Comparison of ENCODE assay signal across 13 mouse cellular contexts in genomic region chr6:142701161-142701560, GRCm38 (mm10). TPM values are rescaled to one million over a fixed set of nuclear protein-coding genes. Genes with fewer than 3 reads are reported as not detected.
DNase-seq lines count a peak whose midpoint lies in the region; ATAC-seq and TF ChIP-seq lines count a peak whose summit lies in the region.
"Had no signal": no experiment of that assay in that cellular context is flagged by ENCODE, and none has a peak within 500 bp of the region (broad histone marks: within the 10 kb centered on the region; RNA-seq: fewer than 3 reads in every experiment).

No protein-coding gene starts in this region.

- no peaks in the 10 kb centered on the region for H3K36me3 ChIP-seq in liver, embryonic 11.5 days (ENCODE audit: control insufficient read depth, insufficient read depth, low read length)
- no peaks in the 10 kb centered on the region for H3K36me3 ChIP-seq in liver, embryonic 12.5 days
- H3K36me3 ChIP-seq in heart, postnatal 0 days (replicated peaks; ENCODE audit: control insufficient read depth, insufficient read depth, low read length): peaks cover 14% of the 10 kb centered on the region
- no peaks in the 10 kb centered on the region for H3K36me3 ChIP-seq in neural tube, embryonic 15.5 days
- no peaks in the 10 kb centered on the region for H3K36me3 ChIP-seq in forebrain, embryonic 16.5 days (ENCODE audit: control insufficient read depth, insufficient read depth)

- intact Hi-C loops in gastrocnemius, adult 2 months (cut with DNase I): no loop called here
- intact Hi-C loops in gastrocnemius, postnatal 14 days (cut with DNase I; ENCODE audit: low total_unique reads): no loop called here
- intact Hi-C loops in left cerebral cortex, postnatal 36 days (cut with DNase I): no loop called here

- ATAC-seq in liver, embryonic 11.5 days (replicated peaks; ENCODE audit: low FRiP score): no peak
- ATAC-seq in liver, embryonic 12.5 days: no peak
- peak; percentile 9; the same call in 1 of the 2 replicates for ATAC-seq in heart, postnatal 0 days (ENCODE audit: insufficient read depth, low read depth)
- no peak for ATAC-seq in neural tube, embryonic 15.5 days (ENCODE audit: low FRiP score)
- no peak for ATAC-seq in forebrain, embryonic 16.5 days

- TF ChIP-seq CTCF in gastrocnemius, adult 2 months (IDR thresholded peaks at IDR 0.05): no peak
- no peak for TF ChIP-seq CTCF in heart, postnatal 0 days (IDR thresholded peaks at IDR 0.05; ENCODE audit: low read depth)

- H3K27ac ChIP-seq in gastrocnemius, adult 2 months: peak overlapping the region; percentile 98
- no peak overlapping the region for H3K27ac ChIP-seq in liver, embryonic 11.5 days (ENCODE audit: low read depth, low read length)
- no peak overlapping the region for H3K27ac ChIP-seq in liver, embryonic 12.5 days
- peak overlapping the region; percentile 93 for H3K27ac ChIP-seq in heart, postnatal 0 days (ENCODE audit: low read depth)
- H3K27ac ChIP-seq in neural tube, embryonic 15.5 days (replicated peaks): no peak overlapping the region
- H3K27ac ChIP-seq in forebrain, embryonic 16.5 days (ENCODE audit: low read length): no peak overlapping the region

- peaks cover 3% of the 10 kb centered on the region; the same call in 1 of the 2 replicates for H3K27me3 ChIP-seq in liver, embryonic 11.5 days (replicated peaks; ENCODE audit: control insufficient read depth, insufficient read depth, low read length)
- peaks cover 10% of the 10 kb centered on the region for H3K27me3 ChIP-seq in liver, embryonic 12.5 days (replicated peaks)
- no peaks in the 10 kb centered on the region for H3K27me3 ChIP-seq in heart, postnatal 0 days (ENCODE audit: control insufficient read depth, insufficient read depth, low read length)
- 0 out of 2 replicates have a peak, but pooled peaks cover 8% of the 10 kb centered on the region for H3K27me3 ChIP-seq in neural tube, embryonic 15.5 days (replicated peaks)
- H3K27me3 ChIP-seq in forebrain, embryonic 16.5 days (replicated peaks; ENCODE audit: control insufficient read depth, insufficient read depth, low read length): peaks cover 6% of the 10 kb centered on the region; the same call in 1 of the 2 replicates

- H3K4me1 ChIP-seq in liver, embryonic 11.5 days (replicated peaks; ENCODE audit: control insufficient read depth, insufficient read depth, low read length): peaks cover 2% of the 10 kb centered on the region; the same call in 1 of the 2 replicates
- no peaks in the 10 kb centered on the region; the same call in 1 of the 2 replicates for H3K4me1 ChIP-seq in liver, embryonic 12.5 days
- H3K4me1 ChIP-seq in heart, postnatal 0 days (ENCODE audit: control insufficient read depth, insufficient read depth): peaks cover 23% of the 10 kb centered on the region
- peaks cover 10% of the 10 kb centered on the region for H3K4me1 ChIP-seq in neural tube, embryonic 15.5 days
- peaks cover 8% of the 10 kb centered on the region for H3K4me1 ChIP-seq in forebrain, embryonic 16.5 days (replicated peaks; ENCODE audit: control insufficient read depth, insufficient read depth, low read length)

- no peak for TF ChIP-seq EP300 in heart, postnatal 0 days (IDR thresholded peaks at IDR 0.05; ENCODE audit: low read depth)

- H3K4me2 ChIP-seq in liver, embryonic 11.5 days: peak overlapping the region; percentile 66
- H3K4me2 ChIP-seq in liver, embryonic 12.5 days: no peak overlapping the region
- H3K4me2 ChIP-seq in heart, postnatal 0 days (ENCODE audit: low read depth, low read length): peak overlapping the region; percentile 82
- H3K4me2 ChIP-seq in neural tube, embryonic 15.5 days: peak overlapping the region; percentile 88; the same call in 1 of the 2 replicates
- H3K4me2 ChIP-seq in forebrain, embryonic 16.5 days (ENCODE audit: low read length): no peak overlapping the region

- peak; percentile 59 for DNase-seq in gastrocnemius, adult 2 months
- DNase-seq in gastrocnemius, postnatal 14 days: no peak
- no peak for DNase-seq in liver, embryonic 11.5 days (ENCODE audit: low spot score)
- no peak for DNase-seq in heart, postnatal 0 days (ENCODE audit: low spot score)
- DNase-seq in left cerebral cortex, postnatal 36 days (ENCODE audit: low spot score in 2 of 2): no peak
- DNase-seq: adrenal gland, adult 8-10 months; cerebellum, adult 2 months; layer of hippocampus, adult 9-11 months; lung, postnatal 10 days had no signal

- WGBS in liver, embryonic 11.5 days: 67% methylated on average over 13 of the region's 13 CpGs
- 56% methylated on average over 13 of the region's 13 CpGs for WGBS in liver, embryonic 12.5 days (ENCODE audit: insufficient replicate concordance)
- 27% methylated on average over 13 of the region's 13 CpGs for whole genome bisulfite sequencing in heart, postnatal 0 days
- WGBS in neural tube, embryonic 15.5 days: 76% methylated on average over 13 of the region's 13 CpGs
- 74% methylated on average over 13 of the region's 13 CpGs for WGBS in forebrain, embryonic 16.5 days

- H3K9ac ChIP-seq in liver, embryonic 11.5 days (ENCODE audit: low read depth, low read length): no peak overlapping the region
- no peak overlapping the region for H3K9ac ChIP-seq in liver, embryonic 12.5 days
- H3K9ac ChIP-seq in heart, postnatal 0 days (replicated peaks; ENCODE audit: low read depth, low read length): peak overlapping the region; percentile 64
- H3K9ac ChIP-seq in neural tube, embryonic 15.5 days (replicated peaks): no peak overlapping the region
- no peak overlapping the region for H3K9ac ChIP-seq in forebrain, embryonic 16.5 days (replicated peaks; ENCODE audit: low read depth, low read length)

- peak overlapping the region; percentile 77 for H3K4me3 ChIP-seq in gastrocnemius, adult 2 months
- no peak overlapping the region for H3K4me3 ChIP-seq in liver, embryonic 11.5 days (ENCODE audit: low read depth, low read length)
- no peak overlapping the region for H3K4me3 ChIP-seq in liver, embryonic 12.5 days
- peak overlapping the region; percentile 55 for H3K4me3 ChIP-seq in heart, postnatal 0 days (ENCODE audit: low read depth, low read length)
- no peak overlapping the region for H3K4me3 ChIP-seq in neural tube, embryonic 15.5 days (replicated peaks)
- no peak overlapping the region for H3K4me3 ChIP-seq in forebrain, embryonic 16.5 days (replicated peaks; ENCODE audit: low read length)

- H3K9me3 ChIP-seq in liver, embryonic 11.5 days (ENCODE audit: control insufficient read depth, low read length): no peaks in the 10 kb centered on the region
- H3K9me3 ChIP-seq in liver, embryonic 12.5 days (replicated peaks): no peaks in the 10 kb centered on the region
- H3K9me3 ChIP-seq in heart, postnatal 0 days (replicated peaks; ENCODE audit: control insufficient read depth, low read length): no peaks in the 10 kb centered on the region
- H3K9me3 ChIP-seq in neural tube, embryonic 15.5 days (replicated peaks): no peaks in the 10 kb centered on the region
- H3K9me3 ChIP-seq in forebrain, embryonic 16.5 days (ENCODE audit: control insufficient read depth, low read length): no peaks in the 10 kb centered on the region

RNA-seq across cellular contexts. Expression of gene Abcc9, which starts 1.0 kb away (rescaled TPM):
- total RNA-seq in gastrocnemius, adult 2 months (2021): 100 to 1,000 TPM; 123 to 135 TPM
- 100 to 1,000 TPM; 126 to 127 TPM for total RNA-seq in gastrocnemius, postnatal 14 days (2021)
- 3.5 and 3.6 TPM in 2 replicates for polyA plus RNA-seq in liver, embryonic 11.5 days (2014; fragmentation: Nextera tagmentation; extraction: Ambion mirVana)
- polyA plus RNA-seq in liver, embryonic 12.5 days (2016; fragmentation: Nextera tagmentation; extraction: Ambion mirVana): 2.4 and 2.9 TPM in 2 replicates
- 104 and 108 TPM in 2 replicates for total RNA-seq in heart, postnatal 0 days (2014; rRNA removed; ENCODE audit: low replicate concordance)
- polyA plus RNA-seq in heart, postnatal 0 days (2015; fragmentation: Nextera tagmentation; extraction: Ambion mirVana): 18.8 and 21.0 TPM in 2 replicates
- polyA plus RNA-seq in neural tube, embryonic 15.5 days (2015; fragmentation: Nextera tagmentation; extraction: Ambion mirVana): 2.9 and 4.6 TPM in 2 replicates
- total RNA-seq in left cerebral cortex, postnatal 36 days (2021): 1 to 10 TPM; 4.2 to 4.8 TPM
- 2.7 and 3.2 TPM in 2 replicates for polyA plus RNA-seq in forebrain, embryonic 16.5 days (2015; fragmentation: Nextera tagmentation; extraction: Ambion mirVana)
- total RNA-seq: neutrophil, adult 5-6 weeks had no signal

RNA-seq across cellular contexts. Expression of gene Cmas, which starts 55.3 kb away (rescaled TPM):
- total RNA-seq in gastrocnemius, adult 2 months (2021): 10 to 100 TPM; 27.5 to 31.6 TPM
- total RNA-seq in gastrocnemius, postnatal 14 days (2021): 10 to 100 TPM; 24.9 to 31.1 TPM
- polyA plus RNA-seq in liver, embryonic 11.5 days (2014; fragmentation: Nextera tagmentation; extraction: Ambion mirVana): 93.0 and 102 TPM in 2 replicates
- polyA plus RNA-seq in liver, embryonic 12.5 days (2016; fragmentation: Nextera tagmentation; extraction: Ambion mirVana): 157 and 159 TPM in 2 replicates
- total RNA-seq in heart, postnatal 0 days (2014; rRNA removed; ENCODE audit: low replicate concordance): 26.0 and 30.0 TPM in 2 replicates
- polyA plus RNA-seq in heart, postnatal 0 days (2015; fragmentation: Nextera tagmentation; extraction: Ambion mirVana): 47.5 and 48.0 TPM in 2 replicates
- polyA plus RNA-seq in neural tube, embryonic 15.5 days (2015; fragmentation: Nextera tagmentation; extraction: Ambion mirVana): 164 and 177 TPM in 2 replicates
- total RNA-seq in left cerebral cortex, postnatal 36 days (2021): 100 to 1,000 TPM; 108 to 115 TPM
- 139 and 150 TPM in 2 replicates for polyA plus RNA-seq in forebrain, embryonic 16.5 days (2015; fragmentation: Nextera tagmentation; extraction: Ambion mirVana)

Comparison
In these comparisons a context has a peak if more than half of its experiments do, and no peak if none do; other contexts are left out.
1. H3K4me2 ChIP-seq: peak in liver, embryonic 11.5 days (single experiment), heart, postnatal 0 days (single experiment) and neural tube, embryonic 15.5 days (single experiment); none in liver, embryonic 12.5 days (single experiment) and forebrain, embryonic 16.5 days (single experiment).
2. H3K27ac ChIP-seq: peak in gastrocnemius, adult 2 months (single experiment) and heart, postnatal 0 days (single experiment); none in liver, embryonic 11.5 days (single experiment), liver, embryonic 12.5 days (single experiment), neural tube, embryonic 15.5 days (single experiment) and forebrain, embryonic 16.5 days (single experiment).
3. H3K4me3 ChIP-seq: peak in gastrocnemius, adult 2 months (single experiment) and heart, postnatal 0 days (single experiment); none in liver, embryonic 11.5 days (single experiment), liver, embryonic 12.5 days (single experiment), neural tube, embryonic 15.5 days (single experiment) and forebrain, embryonic 16.5 days (single experiment).